Mouse (Mus musculus): ENCODE measurements around the gene Ccdc13.

GRCm38 (mm10) chr9:121860921-121861320, 21.7 kb upstream of the Ccdc13 start:
- TF ChIP-seq MAX (IDR thresholded peaks at IDR 0.05; ENCODE audit: low read depth) = no peak
- no peak for TF ChIP-seq POLR2AphosphoS2 (IDR thresholded peaks at IDR 0.05; ENCODE audit: insufficient read length, low read depth)
- TF ChIP-seq POLR2A (IDR thresholded peaks at IDR 0.05; ENCODE audit: insufficient read length, low read depth) = no peak
- TF ChIP-seq USF1 (IDR thresholded peaks at IDR 0.05; ENCODE audit: low read depth) = no peak
- no peak for TF ChIP-seq MYOG (IDR thresholded peaks at IDR 0.05; ENCODE audit: control insufficient read depth in 1 of 3, insufficient read depth in 1 of 3, insufficient read length in 2 of 3, low read depth in 2 of 3)
- no peak for TF ChIP-seq E2F4 (IDR thresholded peaks at IDR 0.05; ENCODE audit: insufficient read depth)
- no peak for TF ChIP-seq MYOD1 (IDR thresholded peaks at IDR 0.05; ENCODE audit: control insufficient read depth in 1 of 3, insufficient read length in 2 of 3, low read depth in 2 of 3)
- no peak for TF ChIP-seq TCF3 (IDR thresholded peaks at IDR 0.05; ENCODE audit: insufficient read length, low read depth)
- TF ChIP-seq CEBPB (IDR thresholded peaks at IDR 0.05; ENCODE audit: insufficient read depth, poor library complexity, severe bottlenecking) = no peak
- TF ChIP-seq TCF12 (IDR thresholded peaks at IDR 0.05; ENCODE audit: insufficient read depth, poor library complexity, severe bottlenecking) = no peak
- TF ChIP-seq SRF (IDR thresholded peaks at IDR 0.05; ENCODE audit: control insufficient read depth, insufficient read length, low read depth) = no peak
- no peak for TF ChIP-seq REST (IDR thresholded peaks at IDR 0.05; ENCODE audit: insufficient read depth, insufficient read length)

Measured in myocyte (in vitro differentiated cells).